Mouse (Mus musculus): ENCODE measurements around the gene Gm44790.

DNA sequence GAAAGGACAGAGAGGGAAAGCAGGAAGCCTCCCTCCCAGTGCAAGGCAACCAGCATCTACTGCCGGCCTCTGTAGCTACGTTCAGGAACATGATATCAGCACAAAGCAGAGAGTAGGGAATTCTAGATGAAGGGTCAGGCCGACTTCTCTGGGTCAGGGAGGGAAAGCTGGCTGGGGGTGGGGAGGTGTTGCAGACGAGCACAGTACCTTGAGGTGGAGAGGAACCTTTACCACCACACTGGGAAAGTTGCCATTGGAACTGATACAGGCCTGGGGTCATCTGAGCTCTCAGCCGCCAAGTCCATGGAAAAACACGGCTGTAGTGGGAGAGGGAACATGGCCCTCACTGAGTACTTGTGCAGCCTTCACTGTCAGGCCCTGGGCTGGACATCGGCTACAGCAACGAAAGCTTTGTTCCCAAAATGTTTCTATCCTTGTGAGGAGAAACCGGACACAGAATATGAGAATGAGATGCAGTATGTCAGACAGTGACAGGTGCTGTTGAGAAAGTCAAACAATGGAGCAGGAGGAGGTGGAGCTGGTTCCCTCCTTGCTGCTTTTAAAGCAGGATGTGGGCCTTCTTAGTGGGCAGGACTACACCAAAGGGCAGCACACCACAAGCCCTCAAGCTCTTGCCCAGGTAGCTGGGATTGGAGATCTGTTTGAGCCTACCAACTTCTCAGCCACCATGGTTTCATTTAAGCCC is 49.2 kb downstream of the Gm44790 start:
- no peak for TF ChIP-seq POLR2A (IDR thresholded peaks at IDR 0.05; ENCODE audit: insufficient read depth, low read length)
- TF ChIP-seq CTCF (IDR thresholded peaks at IDR 0.05; ENCODE audit: low read depth, low read length): no peak
- TF ChIP-seq EP300 (IDR thresholded peaks at IDR 0.05; ENCODE audit: insufficient read depth, low read depth, low read length): no peak

Data from ES-Bruce4 (cell line).